18 mouse cellular contexts compared by ENCODE assay signal in the genomic region with DNA sequence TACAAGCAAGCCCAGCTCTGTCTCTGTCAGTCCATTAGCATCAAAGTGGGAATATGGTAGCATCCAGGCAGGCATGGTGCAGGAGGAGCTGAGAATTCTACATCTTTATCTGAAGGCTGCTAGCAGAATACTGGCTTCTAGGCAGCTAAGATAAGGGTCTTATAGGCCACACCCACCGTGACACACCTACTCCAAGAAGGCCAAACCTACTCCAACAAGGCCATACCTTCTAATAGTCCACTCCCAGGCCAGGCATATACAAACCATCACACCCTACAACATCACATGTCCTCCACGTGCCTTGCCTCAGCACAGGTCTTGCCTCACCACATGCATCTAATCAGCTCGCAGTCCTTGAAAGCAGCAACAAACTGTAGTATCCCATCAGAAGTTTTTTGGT. TPM values are rescaled to one million over a fixed set of nuclear protein-coding genes. Genes with fewer than 3 reads are reported as not detected.
"Had no signal": no experiment of that assay in that cellular context is flagged by ENCODE, and none has a peak within 500 bp of the region (broad histone marks: within the 10 kb centered on the region; RNA-seq: fewer than 3 reads in every experiment).

No protein-coding gene starts in this region.

- H3K4me1 ChIP-seq: limb, embryonic 12.5 days; lung, embryonic 15.5 days; midbrain, embryonic 13.5 days had no signal

- H3K4me3 ChIP-seq: kidney, embryonic 15.5 days; limb, embryonic 12.5 days; lung, embryonic 15.5 days; midbrain, embryonic 13.5 days had no signal

- H3K27ac ChIP-seq: kidney, embryonic 15.5 days; limb, embryonic 12.5 days; lung, embryonic 15.5 days; midbrain, embryonic 13.5 days had no signal

- H3K9me3 ChIP-seq: kidney, embryonic 15.5 days; limb, embryonic 12.5 days; lung, embryonic 15.5 days; midbrain, embryonic 13.5 days had no signal

- H3K4me2 ChIP-seq: kidney, embryonic 15.5 days; limb, embryonic 12.5 days; lung, embryonic 15.5 days; midbrain, embryonic 13.5 days had no signal

- ATAC-seq: midbrain, embryonic 13.5 days had no signal

- DNase-seq: kidney, adult 2 months; kidney, postnatal 14 days; lung, postnatal 14 days; right cerebral cortex, adult 18-20 months; right cerebral cortex, postnatal 25 days; thymus, adult 18-20 months; thymus, postnatal 14 days had no signal

- H3K9ac ChIP-seq: kidney, embryonic 15.5 days; limb, embryonic 12.5 days; lung, embryonic 15.5 days; midbrain, embryonic 13.5 days had no signal

- H3K36me3 ChIP-seq: kidney, embryonic 15.5 days; limb, embryonic 12.5 days; lung, embryonic 15.5 days; midbrain, embryonic 13.5 days had no signal

RNA-seq across cellular contexts. Expression of gene AU015836, which starts 41.0 kb away (rescaled TPM):
- total RNA-seq: layer of hippocampus, adult 8-10 months; layer of hippocampus, postnatal 25 days; left cerebral cortex, postnatal 36 days; liver, adult 2 months; midbrain, postnatal 0 days had no signal
- polyA plus RNA-seq: kidney, embryonic 15.5 days; large intestine, adult 2 months; limb, embryonic 12.5 days; liver, adult 2 months; lung, embryonic 15.5 days; midbrain, embryonic 13.5 days; midbrain, postnatal 0 days; neural tube, embryonic 14.5 days had no signal
